Mouse (Mus musculus) erythroblast, embryonic 14.5 days (primary cell): ENCODE data around the gene Hspb8.

Source experiments
- GATA1 ChIP-seq: IDR thresholded peaks from 2 replicates; pipeline ENCODE4 v1.6.1; 2012; ENCODE audit warnings: low read length, inconsistent platforms, mixed read lengths
- TAL1 ChIP-seq: IDR thresholded peaks from 3 replicates; pipeline ENCODE4 v1.6.1; 2012; ENCODE audit warnings: low read length, inconsistent platforms, mixed read lengths

DNA sequence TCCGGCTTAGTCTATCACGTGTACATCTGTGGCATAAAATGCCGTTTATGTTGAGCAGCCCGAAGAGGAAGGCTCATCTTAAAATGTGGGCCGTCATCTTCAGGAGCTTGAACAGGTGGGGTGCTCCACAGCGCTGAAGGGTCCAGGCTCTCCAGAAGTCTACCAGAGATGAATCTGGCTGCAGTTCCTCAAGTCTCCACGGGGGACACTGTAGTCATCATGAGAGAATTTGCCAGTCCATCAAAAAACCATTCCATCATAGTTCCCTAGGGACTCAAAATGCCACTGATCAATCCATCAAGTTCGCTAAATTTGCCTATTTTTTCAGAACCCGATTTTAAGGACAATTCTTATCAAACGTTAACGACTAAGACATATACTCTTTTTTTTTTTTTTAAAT, 36.6 kb downstream of the Hspb8 start:
- no peak for TF ChIP-seq GATA1
- no peak for TF ChIP-seq TAL1
